Mouse (Mus musculus): ENCODE results near the gene Ppp1r13b.

GRCm38 (mm10) chr12:111928411-111928966 lies 20.6 kb upstream of the Ppp1r13b start:
- TF ChIP-seq CTCF (IDR thresholded peaks at IDR 0.05; ENCODE audit: low read depth) (no peak), EP300 (IDR thresholded peaks at IDR 0.05; ENCODE audit: low read depth) (no peak)

Data from liver, embryonic 14.5 days (tissue).